Mouse (Mus musculus): Measurements from ENCODE around the gene Isoc2a.
"Not testable (repeated sequence)": the region's sequence is repeated elsewhere in the genome, so short reads cannot be mapped to it uniquely, and the experiment has no call there.

The Isoc2a gene

GRCm38 (mm10) chr7:4865090-4865489 lies 11.9 kb upstream of the Isoc2a start:
- peak; percentile 45 for DNase-seq (ENCODE audit: extremely low spot score)

GRCm38 (mm10) chr7:4865579-4866493 lies 11.1 kb upstream of the Isoc2a start:
- DNase-seq (ENCODE audit: extremely low spot score): peak; percentile 94

GRCm38 (mm10) chr7:4866631-4867180 lies 10.2 kb upstream of the Isoc2a start:
- peak; percentile 9 for DNase-seq (ENCODE audit: extremely low spot score)

GRCm38 (mm10) chr7:4870133-4870532 lies 6.8 kb upstream of the Isoc2a start, which contains the start of gene Isoc2b:
Gene Isoc2b, minus strand, starts transcription at chr7:4870258.
- DNase-seq (ENCODE audit: extremely low spot score): no peak

- no peak for DNase-seq (ENCODE audit: extremely low spot score)
Observed at GRCm38 (mm10) chr7:4877226-4877625, 273 bp downstream of the Isoc2a start.

- no peak for DNase-seq (ENCODE audit: extremely low spot score)
Observed at GRCm38 (mm10) chr7:4878186-4878585, 1.2 kb downstream of the Isoc2a start.

- not testable (repeated sequence) for DNase-seq (ENCODE audit: extremely low spot score)
Observed at GRCm38 (mm10) chr7:4879036-4879435, 2.1 kb downstream of the Isoc2a start.

- DNase-seq (ENCODE audit: extremely low spot score): no peak
Observed at GRCm38 (mm10) chr7:4886680-4887079, 9.7 kb downstream of the Isoc2a start.

GRCm38 (mm10) chr7:4895186-4895585 lies 18.2 kb downstream of the Isoc2a start:
- DNase-seq (ENCODE audit: extremely low spot score): no peak

GRCm38 (mm10) chr7:4898851-4899648 lies 22.1 kb downstream of the Isoc2a start:
- no peak for DNase-seq (ENCODE audit: extremely low spot score)

GRCm38 (mm10) chr7:4899649-4900522 lies 22.9 kb downstream of the Isoc2a start:
- DNase-seq (ENCODE audit: extremely low spot score): peak; percentile 33

- no peak for DNase-seq (ENCODE audit: extremely low spot score)
Observed at GRCm38 (mm10) chr7:4900523-4900851, 23.5 kb downstream of the Isoc2a start.

GRCm38 (mm10) chr7:4901171-4901570 lies 24.2 kb downstream of the Isoc2a start:
- DNase-seq (ENCODE audit: extremely low spot score): peak; percentile 51

- no peak for DNase-seq (ENCODE audit: extremely low spot score)
Observed at GRCm38 (mm10) chr7:4902404-4902803, 25.5 kb downstream of the Isoc2a start.

GRCm38 (mm10) chr7:4906466-4906950 lies 29.6 kb downstream of the Isoc2a start, which contains the start of gene Gm36210:
Gene Gm36210, minus strand, starts transcription at chr7:4906516.
- no peak for DNase-seq (ENCODE audit: extremely low spot score)

GRCm38 (mm10) chr7:4911561-4911960 lies 34.6 kb downstream of the Isoc2a start:
- peak; percentile 53 for DNase-seq (ENCODE audit: extremely low spot score)

- DNase-seq (ENCODE audit: extremely low spot score): no peak
Observed at GRCm38 (mm10) chr7:4912248-4912647, 35.3 kb downstream of the Isoc2a start.

GRCm38 (mm10) chr7:4915007-4915665 lies 38.2 kb downstream of the Isoc2a start, which contains the start of gene Zfp628:
Gene Zfp628, plus strand, starts transcription at chr7:4915217.
- DNase-seq (ENCODE audit: extremely low spot score): peak; percentile 97

- DNase-seq (ENCODE audit: extremely low spot score): no peak
Observed at GRCm38 (mm10) chr7:4915669-4916416, 38.9 kb downstream of the Isoc2a start.

- no peak for DNase-seq (ENCODE audit: extremely low spot score)
Observed at GRCm38 (mm10) chr7:4917494-4917893, 40.5 kb downstream of the Isoc2a start.
